Mouse (Mus musculus) G1E (cell line): ENCODE results near the gene Trhr2. TPM values are rescaled to one million over a fixed set of nuclear protein-coding genes. Genes with fewer than 3 reads are reported as not detected.

Experiments used
- ATAC-seq: 2 replicates; pipeline ENCODE4 v1.8.0; 2016; ENCODE audit warnings: mild to moderate bottlenecking; ENCODE audit not compliant: insufficient number of reproducible peaks, poor library complexity, low FRiP score, severe bottlenecking; ENCODE audit errors: extremely low read depth
- DNase-seq: peaks from one replicate; pipeline ENCODE4 v3.0.0; 2012; ENCODE audit warnings: low spot score
- H3K27me3 ChIP-seq: 2 replicates; pipeline ENCODE4 v1.6.1; 2012; ENCODE audit warnings: mild to moderate bottlenecking, low read length, inconsistent platforms; ENCODE audit not compliant: insufficient read depth
- H3K36me3 ChIP-seq: replicated peaks from 2 replicates; pipeline ENCODE3; 2012; ENCODE audit warnings: mild to moderate bottlenecking, inconsistent platforms
- H3K4me1 ChIP-seq: 2 replicates; pipeline ENCODE4 v1.6.1; 2012; ENCODE audit warnings: low read depth, low read length, inconsistent platforms, mixed read lengths; ENCODE audit not compliant: insufficient read depth
- H3K4me3 ChIP-seq: 2 replicates; pipeline ENCODE4 v1.5.1; 2012; ENCODE audit warnings: low read depth, mild to moderate bottlenecking, inconsistent platforms, low read length, moderate library complexity, mixed read lengths
- H3K9me3 ChIP-seq: replicated peaks from 2 replicates; pipeline ENCODE4 v1.6.1; 2012; ENCODE audit warnings: inconsistent platforms
- CTCF ChIP-seq: IDR thresholded peaks from 2 replicates; pipeline ENCODE4 v1.5.1; 2012; ENCODE audit warnings: low read depth, low read length, inconsistent platforms, mixed read lengths
- GATA1 ChIP-seq: IDR thresholded peaks from 2 replicates; pipeline ENCODE4 v1.6.1; 2012; ENCODE audit warnings: borderline replicate concordance, low read length, inconsistent platforms, mixed read lengths
- GATA2 ChIP-seq: IDR thresholded peaks from 2 replicates; pipeline ENCODE4 v1.6.1; 2012; ENCODE audit warnings: low read depth, low read length, inconsistent platforms, borderline replicate concordance
- POLR2AphosphoS5 ChIP-seq: IDR thresholded peaks from 2 replicates; pipeline ENCODE4 v1.6.1; 2012; ENCODE audit warnings: low read depth, low read length, inconsistent platforms; ENCODE audit not compliant: insufficient replicate concordance
- TAL1 ChIP-seq: conservative IDR thresholded peaks from 2 replicates; pipeline ENCODE4 v1.6.1; 2012; ENCODE audit warnings: low read depth, low read length, inconsistent platforms, mixed read lengths
- polyA plus RNA-seq: library from polyadenylated mRNA; stranded (reverse); fragments of >175 nt; gene quantifications from 2 replicates; pipeline ENCODE4 v1.2.3, GENCODE M21; 2012
- total RNA-seq, 2 experiments: library from RNA; stranded (forward) in 1 of 2; stranded (reverse) in 1 of 2; fragments of 200-1000 nt in 1 of 2; fragments of >200 nt in 1 of 2; fragmentation: Nextera tagmentation in 1 of 2; gene quantifications; 2 replicates each; pipeline ENCODE4 v1.2.3; 2014 to 2017

The Trhr2 gene
- total and polyA plus RNA-seq, 3 experiments = not detected

DNA sequence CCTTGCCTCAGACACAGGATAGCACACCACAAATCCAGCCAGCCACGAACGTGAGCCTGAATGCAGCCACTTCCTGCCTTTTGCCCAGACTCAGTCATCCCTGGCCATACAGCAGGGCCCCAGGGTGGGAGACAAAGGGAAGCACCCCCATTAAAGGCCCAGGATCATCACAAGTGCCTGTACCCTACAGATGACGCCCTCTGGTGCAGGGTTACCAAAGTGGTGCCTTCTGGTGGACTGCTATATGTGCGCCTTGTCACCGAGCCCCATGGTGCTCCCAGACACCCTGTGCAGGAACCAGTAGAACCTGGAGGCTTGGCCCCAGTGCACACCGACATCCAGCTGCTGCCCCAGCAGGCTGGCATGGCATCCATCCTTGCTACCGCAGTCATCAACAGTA lies 27.0 kb downstream of the Trhr2 start:
- DNase-seq (no peak), ATAC-seq (no peak)
- H3K36me3 ChIP-seq = peaks cover 98% of the 10 kb centered on the region
- peaks cover 74% of the 10 kb centered on the region for H3K4me1 ChIP-seq
- peaks cover 36% of the 10 kb centered on the region for H3K9me3 ChIP-seq
- peaks cover 18% of the 10 kb centered on the region; the same call in 1 of the 2 replicates for H3K27me3 ChIP-seq
- H3K4me3 ChIP-seq = no peak overlapping the region
- TF ChIP-seq GATA2 (no peak), POLR2AphosphoS5 (no peak; the same call in 1 of the 2 replicates), GATA1 (no peak), TAL1 (no peak), CTCF (no peak)

DNA sequence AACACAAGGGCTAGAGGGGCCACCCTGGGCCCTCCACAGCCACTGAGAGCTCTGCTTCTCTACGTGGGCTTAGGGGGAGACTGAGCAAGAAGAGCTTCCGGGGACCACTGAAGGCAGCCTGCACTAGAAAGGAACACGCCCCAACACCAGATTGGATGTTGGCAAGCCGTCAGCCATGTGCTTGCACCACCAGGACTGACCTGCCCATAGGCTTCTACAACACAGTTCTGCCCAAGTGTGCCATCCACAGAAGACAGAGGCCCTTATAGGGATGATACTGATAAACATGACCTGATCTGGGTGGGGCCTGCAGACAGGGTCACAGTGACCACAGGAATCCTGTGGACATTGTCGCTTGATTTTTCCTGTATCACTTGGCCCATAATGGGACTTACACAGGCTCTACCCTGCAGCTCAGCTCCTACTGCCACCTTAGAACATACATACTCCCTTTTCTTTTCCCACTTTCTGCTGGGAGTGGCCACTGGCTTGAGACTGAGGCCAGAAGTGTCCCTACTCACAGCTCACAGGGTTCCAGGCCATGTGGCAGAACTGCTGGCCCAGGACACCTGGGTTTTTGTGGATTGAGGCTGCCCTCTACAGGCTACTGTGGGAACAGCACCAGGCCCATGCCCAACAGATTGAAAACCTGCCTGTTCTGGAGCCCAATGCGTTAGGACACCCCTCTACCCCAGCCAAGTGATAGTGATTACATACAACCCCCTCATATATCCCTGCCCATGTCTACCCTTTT lies 27.6 kb downstream of the Trhr2 start:
- Histone ChIP-seq H3K9me3 (peaks cover 36% of the 10 kb centered on the region), H3K4me3 (no peak overlapping the region), H3K27me3 (peaks cover 18% of the 10 kb centered on the region; the same call in 1 of the 2 replicates), H3K36me3 (peaks cover 98% of the 10 kb centered on the region), H3K4me1 (peaks cover 74% of the 10 kb centered on the region)
- TF ChIP-seq GATA2 = no peak
- TF ChIP-seq CTCF = peak; percentile 96
- no peak; the same call in 1 of the 2 replicates for ATAC-seq
- DNase-seq = no peak

DNA sequence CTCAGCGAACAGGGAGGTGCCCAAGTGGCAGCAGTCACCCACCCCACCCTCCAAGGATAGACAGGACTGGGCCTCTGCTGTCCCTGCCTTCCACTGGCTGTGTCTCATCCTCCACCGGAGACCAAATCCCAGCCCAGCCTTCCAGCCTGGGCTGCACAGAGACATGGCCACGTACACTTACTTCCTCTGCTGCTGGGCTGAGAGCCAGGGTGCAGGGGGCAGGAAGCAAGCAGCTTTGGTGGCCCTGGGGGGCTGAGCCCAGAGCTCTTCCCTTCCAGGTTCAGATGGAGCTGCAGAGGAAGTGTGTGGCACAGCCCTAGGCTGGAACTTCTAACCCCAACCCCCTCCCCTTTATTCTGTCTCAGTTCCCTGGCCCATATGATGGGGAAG lies 29.4 kb downstream of the Trhr2 start:
- H3K4me1 ChIP-seq = peaks cover 75% of the 10 kb centered on the region
- H3K9me3 ChIP-seq = peaks cover 27% of the 10 kb centered on the region
- peaks cover 98% of the 10 kb centered on the region for H3K36me3 ChIP-seq
- peaks cover 14% of the 10 kb centered on the region; the same call in 1 of the 2 replicates for H3K27me3 ChIP-seq
- H3K4me3 ChIP-seq = no peak overlapping the region
- DNase-seq (no peak), ATAC-seq (no peak)
- no peak for TF ChIP-seq GATA1

DNA sequence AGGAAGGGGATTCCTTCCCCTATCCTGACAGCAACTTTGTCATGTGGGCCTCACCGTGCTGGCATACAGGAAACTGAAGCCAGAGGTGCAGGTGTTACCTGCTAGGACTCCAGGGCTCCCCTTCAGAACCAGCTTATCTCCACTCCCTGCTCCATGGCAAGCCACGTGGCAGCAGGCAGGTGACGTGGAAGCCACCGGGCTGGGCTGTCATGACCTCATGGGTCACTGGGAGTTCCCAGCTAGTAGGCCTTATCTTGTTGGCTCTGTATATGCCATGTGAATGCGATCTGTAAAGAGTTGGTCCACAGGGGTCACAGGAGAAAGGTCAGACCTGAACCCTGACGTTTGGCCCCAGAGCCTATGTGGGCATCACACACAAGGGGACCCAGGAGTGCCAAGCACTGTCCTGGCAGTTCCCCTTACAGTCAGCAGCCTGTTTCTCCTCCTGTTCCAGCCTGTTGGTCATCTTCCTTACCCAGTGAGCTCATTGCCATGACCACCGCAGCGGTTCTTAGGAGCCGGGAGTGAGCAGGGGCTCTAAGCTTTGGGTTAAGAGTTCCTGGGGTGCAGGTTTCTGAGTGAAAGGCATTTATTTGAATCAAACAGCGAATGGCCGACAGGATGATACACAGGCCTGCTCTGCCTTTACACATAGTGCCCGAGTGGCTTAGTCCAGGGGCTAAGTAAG lies 30.0 kb downstream of the Trhr2 start:
- Histone ChIP-seq H3K4me1 (peaks cover 81% of the 10 kb centered on the region), H3K9me3 (peaks cover 22% of the 10 kb centered on the region), H3K27me3 (peaks cover 12% of the 10 kb centered on the region; the same call in 1 of the 2 replicates), H3K4me3 (peak overlapping the region; percentile 17; the same call in 1 of the 2 replicates), H3K36me3 (peaks cover 98% of the 10 kb centered on the region)
- TF ChIP-seq GATA1 = no peak
- TF ChIP-seq TAL1 = no peak
- no peak for TF ChIP-seq POLR2AphosphoS5
- TF ChIP-seq CTCF = no peak
- no peak for TF ChIP-seq GATA2
- ATAC-seq (no peak), DNase-seq (no peak)

DNA sequence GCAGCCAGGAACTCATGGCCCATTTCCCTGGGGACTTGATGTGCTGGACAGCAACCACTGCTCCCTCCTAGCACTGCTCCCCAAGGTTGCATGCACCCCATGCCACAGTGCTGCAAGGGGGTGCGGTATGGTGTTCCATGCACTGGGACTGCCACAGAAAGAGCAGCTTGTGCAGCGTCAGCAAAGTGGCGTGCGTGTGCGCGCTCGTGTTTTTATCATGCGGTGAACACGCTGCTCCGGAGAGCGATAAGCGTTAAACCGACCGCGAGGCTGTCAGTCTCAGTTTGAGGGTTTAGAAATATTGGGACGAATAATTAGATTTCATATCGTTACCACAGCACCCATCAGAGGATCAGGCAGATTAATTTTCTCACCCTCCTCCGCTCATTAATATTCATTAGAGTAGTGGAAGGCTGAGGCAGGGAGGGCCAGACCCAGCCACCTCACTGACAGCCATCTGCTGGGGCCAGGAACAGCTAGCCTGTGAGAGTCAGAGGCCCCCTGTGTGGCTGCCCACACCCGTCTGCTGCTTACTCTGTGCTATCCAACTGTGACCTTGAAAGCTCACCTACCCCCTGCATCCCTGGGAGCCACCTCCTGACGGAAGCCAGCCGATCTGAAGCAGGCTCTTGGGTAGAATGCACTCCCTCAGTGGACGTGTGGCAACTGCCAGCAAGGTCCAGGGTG lies 30.9 kb downstream of the Trhr2 start:
- peaks cover 98% of the 10 kb centered on the region for H3K36me3 ChIP-seq
- DNase-seq (no peak), ATAC-seq (no peak)
- peak overlapping the region; percentile 61; the same call in 1 of the 2 replicates for H3K4me3 ChIP-seq
- H3K9me3 ChIP-seq = peaks cover 13% of the 10 kb centered on the region
- no peak for TF ChIP-seq GATA1
- TF ChIP-seq POLR2AphosphoS5 = no peak
- no peak for TF ChIP-seq CTCF
- H3K27me3 ChIP-seq = peaks cover 10% of the 10 kb centered on the region; the same call in 1 of the 2 replicates
- peaks cover 88% of the 10 kb centered on the region for H3K4me1 ChIP-seq

DNA sequence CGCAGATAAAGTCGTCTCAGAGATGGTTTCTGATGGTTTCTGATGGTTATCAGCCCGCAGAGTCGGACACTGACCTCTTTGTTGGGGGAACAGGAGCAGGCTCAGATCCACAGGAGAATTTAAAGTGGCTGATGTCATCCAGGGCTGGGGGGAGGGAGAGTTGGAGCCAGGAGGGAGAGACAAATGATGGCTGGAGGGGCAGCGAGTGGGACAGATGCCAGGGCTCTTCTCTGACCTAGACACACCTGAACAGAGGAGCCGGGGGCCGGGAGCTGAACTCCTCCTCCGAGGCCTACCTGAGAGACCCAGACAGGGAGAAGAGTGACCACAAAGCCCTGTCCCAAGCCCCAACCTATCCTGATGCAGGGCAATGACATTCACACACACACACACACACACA lies 31.5 kb downstream of the Trhr2 start:
- H3K36me3 ChIP-seq = peaks cover 98% of the 10 kb centered on the region
- DNase-seq (no peak), ATAC-seq (no peak)
- TF ChIP-seq GATA2 (no peak), POLR2AphosphoS5 (no peak; the same call in 1 of the 2 replicates), TAL1 (no peak), GATA1 (no peak), CTCF (no peak)
- H3K27me3 ChIP-seq = peaks cover 10% of the 10 kb centered on the region; the same call in 1 of the 2 replicates
- H3K9me3 ChIP-seq = peaks cover 7% of the 10 kb centered on the region
- peaks cover 90% of the 10 kb centered on the region for H3K4me1 ChIP-seq
- H3K4me3 ChIP-seq = no peak overlapping the region; the same call in 1 of the 2 replicates
